Mouse (Mus musculus) liver, embryonic 13.5 days (tissue): ENCODE results near the gene Ovol1. TPM values are rescaled to one million over a fixed set of nuclear protein-coding genes. Genes with fewer than 3 reads are reported as not detected.
A peak's percentile ranks its signal among the peaks of the same experiment; 100 is the strongest.

ENCODE experiments used
- ATAC-seq: fragments of 200-750 bp; cut with Nextera tagmentation; 2 replicates; pipeline ENCODE4 v1.8.0; 2017; ENCODE audit warnings: low read depth, mild to moderate bottlenecking, moderate number of reproducible peaks, moderate library complexity
- DNase-seq: peaks from one replicate; pipeline ENCODE4 v3.0.0; 2022
- H3K27ac ChIP-seq: fragments of 300-500 bp; sonication (generic); 2 replicates; pipeline ENCODE4 v1.5.1; 2015; ENCODE audit warnings: moderate library complexity, mild to moderate bottlenecking, inconsistent platforms
- H3K27me3 ChIP-seq: fragments of 300-500 bp; sonication (generic); 2 replicates; pipeline ENCODE4 v1.6.1; 2015; ENCODE audit warnings: mild to moderate bottlenecking, inconsistent platforms
- H3K36me3 ChIP-seq: fragments of 300-500 bp; sonication (generic); 2 replicates; pipeline ENCODE4 v1.6.1; 2015; ENCODE audit warnings: mild to moderate bottlenecking, inconsistent platforms
- H3K4me1 ChIP-seq: fragments of 300-500 bp; sonication (generic); replicated peaks from 2 replicates; pipeline ENCODE4 v1.6.1; 2015; ENCODE audit warnings: inconsistent platforms
- H3K4me2 ChIP-seq: fragments of 300-500 bp; sonication (generic); 2 replicates; pipeline ENCODE4 v1.6.1; 2015; ENCODE audit warnings: inconsistent platforms, mild to moderate bottlenecking, moderate library complexity
- H3K4me3 ChIP-seq: fragments of 300-500 bp; sonication (generic); replicated peaks from 2 replicates; pipeline ENCODE4 v1.5.1; 2015; ENCODE audit warnings: mild to moderate bottlenecking, inconsistent platforms
- H3K9ac ChIP-seq: fragments of 300-500 bp; sonication (generic); 2 replicates; pipeline ENCODE4 v1.6.1; 2015; ENCODE audit warnings: mild to moderate bottlenecking, inconsistent platforms
- H3K9me3 ChIP-seq: fragments of 300-500 bp; sonication (generic); replicated peaks from 2 replicates; pipeline ENCODE4 v1.6.1; 2016; ENCODE audit warnings: inconsistent platforms
- WGBS: fragments of 180-500 bp; shearing (Covaris S2); methylation state at CpG from one replicate; pipeline ENCODE4 v1.1.7; 2015; ENCODE audit not compliant: insufficient replicate concordance; 5-methylcytosine and 5-hydroxymethylcytosine counted together
- polyA plus RNA-seq: library from polyadenylated mRNA; unstranded; fragments of >200 nt; fragmentation: Nextera tagmentation; extraction: Ambion mirVana; gene quantifications from 2 replicates; pipeline ENCODE4 v1.2.1, GENCODE M21; 2015

Gene Ovol1
- polyA plus RNA-seq, 1 experiment from 2014 or later = 0.09 TPM

GRCm38 (mm10) chr19:5591888-5592287 is 31.4 kb upstream of the Ovol1 start:
- Histone ChIP-seq H3K4me2 (no peak overlapping the region), H3K27me3 (0 out of 2 replicates have a peak, but pooled peaks cover 4% of the 10 kb centered on the region), H3K36me3 (no peaks in the 10 kb centered on the region), H3K9me3 (no peaks in the 10 kb centered on the region), H3K4me1 (no peaks in the 10 kb centered on the region), H3K27ac (no peak overlapping the region), H3K9ac (no peak overlapping the region), H3K4me3 (no peak overlapping the region)
- WGBS = 67% methylated on average over 6 of the region's 6 CpGs
- ATAC-seq = no peak
- no peak for DNase-seq

- Histone ChIP-seq H3K9ac (no peak overlapping the region), H3K4me1 (no peaks in the 10 kb centered on the region), H3K27ac (no peak overlapping the region), H3K36me3 (no peaks in the 10 kb centered on the region), H3K4me2 (no peak overlapping the region), H3K9me3 (no peaks in the 10 kb centered on the region), H3K27me3 (0 out of 2 replicates have a peak, but pooled peaks cover 4% of the 10 kb centered on the region), H3K4me3 (no peak overlapping the region)
- no peak for ATAC-seq
- 65% methylated on average over 9 of the region's 9 CpGs for WGBS
- DNase-seq = no peak
These were observed 28.7 kb upstream of the Ovol1 start for GRCm38 (mm10) chr19:5589159-5589558.

- Histone ChIP-seq H3K9ac (no peak overlapping the region), H3K4me3 (no peak overlapping the region), H3K4me1 (no peaks in the 10 kb centered on the region), H3K27me3 (peaks cover 14% of the 10 kb centered on the region), H3K27ac (no peak overlapping the region), H3K36me3 (no peaks in the 10 kb centered on the region), H3K4me2 (no peak overlapping the region), H3K9me3 (no peaks in the 10 kb centered on the region)
- WGBS = 64% methylated on average over 2 of the region's 2 CpGs
- no peak for DNase-seq
- no peak for ATAC-seq
These were observed 21.5 kb upstream of the Ovol1 start for GRCm38 (mm10) chr19:5581995-5582394.

- Histone ChIP-seq H3K4me3 (no peak overlapping the region), H3K4me2 (no peak overlapping the region), H3K36me3 (no peaks in the 10 kb centered on the region), H3K9me3 (no peaks in the 10 kb centered on the region), H3K9ac (no peak overlapping the region), H3K27me3 (peaks cover 14% of the 10 kb centered on the region), H3K4me1 (no peaks in the 10 kb centered on the region), H3K27ac (no peak overlapping the region)
- no peak for DNase-seq
- no peak for ATAC-seq
- WGBS = 74% methylated on average over 6 of the region's 6 CpGs
These were observed 20.3 kb upstream of the Ovol1 start for GRCm38 (mm10) chr19:5580776-5581175.

GRCm38 (mm10) chr19:5579971-5580370 is 19.5 kb upstream of the Ovol1 start:
- 66% methylated on average over 4 of the region's 4 CpGs for WGBS
- H3K27ac ChIP-seq = no peak overlapping the region

GRCm38 (mm10) chr19:5575336-5575735 is 14.9 kb upstream of the Ovol1 start:
- H3K9ac ChIP-seq = no peak overlapping the region
- peaks cover 10% of the 10 kb centered on the region; the same call in 1 of the 2 replicates for H3K27me3 ChIP-seq
- ATAC-seq (no peak), DNase-seq (no peak)
- no peaks in the 10 kb centered on the region for H3K9me3 ChIP-seq
- H3K4me2 ChIP-seq = no peak overlapping the region
- no peak overlapping the region for H3K27ac ChIP-seq
- 74% methylated on average over 1 of the region's 1 CpGs for WGBS
- H3K4me3 ChIP-seq = no peak overlapping the region
- H3K36me3 ChIP-seq = peaks cover 12% of the 10 kb centered on the region
- H3K4me1 ChIP-seq = peaks cover 10% of the 10 kb centered on the region

More at GRCm38 (mm10) chr19:5579971-5580370, 19.5 kb upstream of the Ovol1 start:
- Histone ChIP-seq H3K9ac (no peak overlapping the region), H3K4me1 (no peaks in the 10 kb centered on the region), H3K36me3 (no peaks in the 10 kb centered on the region), H3K9me3 (no peaks in the 10 kb centered on the region), H3K4me3 (no peak overlapping the region), H3K4me2 (no peak overlapping the region), H3K27me3 (peaks cover 14% of the 10 kb centered on the region)
- no peak for DNase-seq
- no peak for ATAC-seq

GRCm38 (mm10) chr19:5572331-5573125 is 12.1 kb upstream of the Ovol1 start:
- ATAC-seq = no peak
- 0 out of 2 replicates have a peak overlapping the region, but pooled peaks have one; percentile 50 for H3K27ac ChIP-seq
- H3K4me3 ChIP-seq = no peak overlapping the region
- no peak overlapping the region for H3K4me2 ChIP-seq
- peaks cover 25% of the 10 kb centered on the region for H3K36me3 ChIP-seq
- H3K9me3 ChIP-seq = no peaks in the 10 kb centered on the region
- WGBS = 69% methylated on average over 19 of the region's 19 CpGs
- H3K4me1 ChIP-seq = peaks cover 27% of the 10 kb centered on the region
- no peak overlapping the region for H3K9ac ChIP-seq
- DNase-seq = no peak
- no peaks in the 10 kb centered on the region for H3K27me3 ChIP-seq

- DNase-seq (no peak), ATAC-seq (no peak)
- Histone ChIP-seq H3K4me3 (no peak overlapping the region), H3K9ac (no peak overlapping the region), H3K27ac (0 out of 2 replicates have a peak overlapping the region, but pooled peaks have one; percentile 50), H3K36me3 (peaks cover 25% of the 10 kb centered on the region), H3K27me3 (peaks cover 4% of the 10 kb centered on the region; the same call in 1 of the 2 replicates), H3K4me2 (no peak overlapping the region), H3K4me1 (peaks cover 34% of the 10 kb centered on the region), H3K9me3 (no peaks in the 10 kb centered on the region)
- WGBS = 36% methylated on average over 5 of the region's 5 CpGs
These were observed 11.4 kb upstream of the Ovol1 start for GRCm38 (mm10) chr19:5571831-5572230.

- Histone ChIP-seq H3K27me3 (peaks cover 16% of the 10 kb centered on the region), H3K27ac (peak overlapping the region; percentile 31; the same call in 1 of the 2 replicates), H3K36me3 (peaks cover 25% of the 10 kb centered on the region), H3K4me1 (peaks cover 41% of the 10 kb centered on the region), H3K9me3 (no peaks in the 10 kb centered on the region), H3K4me2 (no peak overlapping the region), H3K9ac (no peak overlapping the region), H3K4me3 (no peak overlapping the region)
- WGBS = 85% methylated on average over 32 of the region's 32 CpGs
- ATAC-seq (no peak), DNase-seq (no peak)
These were observed 10.2 kb upstream of the Ovol1 start for GRCm38 (mm10) chr19:5570353-5571246.

- no peak for ATAC-seq
- Histone ChIP-seq H3K4me2 (peak overlapping the region; percentile 99), H3K9ac (peak overlapping the region; percentile 91; the same call in 1 of the 2 replicates), H3K4me3 (no peak overlapping the region), H3K36me3 (peaks cover 25% of the 10 kb centered on the region), H3K9me3 (no peaks in the 10 kb centered on the region), H3K4me1 (peaks cover 41% of the 10 kb centered on the region), H3K27ac (no peak overlapping the region), H3K27me3 (peaks cover 27% of the 10 kb centered on the region)
- WGBS = 76% methylated on average over 10 of the region's 10 CpGs
- DNase-seq = no peak
These were observed 9.1 kb upstream of the Ovol1 start for GRCm38 (mm10) chr19:5569521-5569920.

GRCm38 (mm10) chr19:5568470-5569140 is 8.2 kb upstream of the Ovol1 start:
- H3K4me3 ChIP-seq = peak overlapping the region; percentile 85
- peak overlapping the region; percentile 99 for H3K4me2 ChIP-seq
- WGBS = 6% methylated on average over 27 of the region's 27 CpGs
- peaks cover 25% of the 10 kb centered on the region for H3K36me3 ChIP-seq
- H3K9ac ChIP-seq = peak overlapping the region; percentile 91
- peaks cover 36% of the 10 kb centered on the region for H3K27me3 ChIP-seq
- peak overlapping the region; percentile 95 for H3K27ac ChIP-seq
- ATAC-seq = peak; percentile 34
- peaks cover 41% of the 10 kb centered on the region for H3K4me1 ChIP-seq
- H3K9me3 ChIP-seq = no peaks in the 10 kb centered on the region
- peak; percentile 74 for DNase-seq
